Mouse (Mus musculus): ENCODE measurements at regions not wholly inside any gene's neighbourhood (a gene's known extent, or its start where the extent isn't known, plus 50 kb on each side); places are given as distances from the start of the nearest gene placed in this dataset.

DNA sequence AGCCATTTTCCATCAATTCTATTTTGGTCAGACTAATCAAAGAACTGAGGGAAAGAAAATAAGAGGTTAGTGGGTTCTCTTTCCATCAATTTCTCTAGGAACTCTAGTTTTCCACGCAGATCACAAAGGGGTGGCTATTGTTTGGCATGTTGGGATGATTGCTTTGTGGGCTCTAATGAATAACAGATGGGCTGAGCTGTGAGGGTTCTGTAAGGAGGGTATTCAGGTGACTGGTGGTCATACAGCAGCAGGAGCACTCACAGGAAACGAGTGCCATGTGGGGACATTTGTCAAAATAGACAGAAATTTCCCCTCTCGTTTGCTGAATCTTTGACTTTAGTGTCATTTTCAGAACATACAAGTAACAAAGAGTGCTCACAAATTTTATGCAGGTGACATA is 134.9 kb upstream of the Brinp3 start:
- no peak for TF ChIP-seq CTCF (IDR thresholded peaks at IDR 0.05)

DNA sequence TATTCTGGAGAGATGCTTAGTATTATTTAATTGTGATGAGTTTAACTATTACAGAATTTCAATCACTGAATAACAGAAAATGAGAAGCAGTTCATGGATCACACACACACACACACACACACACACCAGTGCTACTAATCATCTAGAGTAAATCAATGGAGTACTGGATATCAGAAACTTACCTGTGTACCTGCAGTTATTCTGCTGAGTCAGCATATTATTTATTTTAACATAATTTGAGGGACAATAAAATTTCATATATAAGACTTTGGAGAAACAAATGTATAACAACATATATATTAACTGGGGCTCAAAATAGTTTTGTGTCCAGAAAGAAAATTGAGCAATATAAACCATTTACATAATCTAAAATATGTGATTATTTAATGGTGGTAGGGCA is 134.4 kb upstream of the Brinp3 start:
- H3K4me3 ChIP-seq (ENCODE audit: low read depth, low read length) = no peak overlapping the region
- H3K36me3 ChIP-seq (ENCODE audit: insufficient read depth, low read length) = no peaks in the 10 kb centered on the region
- ATAC-seq (ENCODE audit: low FRiP score) (no peak), DNase-seq (ENCODE audit: low spot score) (no peak)
- TF ChIP-seq CTCF (IDR thresholded peaks at IDR 0.05) = no peak
- no peak overlapping the region for H3K9ac ChIP-seq (replicated peaks; ENCODE audit: low read length, poor library complexity, severe bottlenecking)
- no peaks in the 10 kb centered on the region for H3K4me1 ChIP-seq (ENCODE audit: insufficient read depth, low read length)
- no peak overlapping the region for H3K27ac ChIP-seq (ENCODE audit: low read depth, low read length)
- no peaks in the 10 kb centered on the region for H3K27me3 ChIP-seq (ENCODE audit: insufficient read depth, low read length)
- H3K4me2 ChIP-seq (ENCODE audit: low read depth, low read length, poor library complexity, severe bottlenecking) = no peak overlapping the region
- H3K9me3 ChIP-seq (ENCODE audit: low read length) = no peaks in the 10 kb centered on the region

More for the DNA sequence above, 134.9 kb upstream of the Brinp3 start:
- no peaks in the 10 kb centered on the region for H3K4me1 ChIP-seq (ENCODE audit: insufficient read depth, low read length)
- DNase-seq (ENCODE audit: low spot score) (no peak), ATAC-seq (ENCODE audit: low FRiP score) (no peak)
- no peaks in the 10 kb centered on the region for H3K9me3 ChIP-seq (ENCODE audit: low read length)
- no peak overlapping the region for H3K4me2 ChIP-seq (ENCODE audit: low read depth, low read length, poor library complexity, severe bottlenecking)
- no peaks in the 10 kb centered on the region for H3K27me3 ChIP-seq (ENCODE audit: insufficient read depth, low read length)
- H3K27ac ChIP-seq (ENCODE audit: low read depth, low read length) = no peak overlapping the region
- H3K4me3 ChIP-seq (ENCODE audit: low read depth, low read length) = no peak overlapping the region
- H3K36me3 ChIP-seq (ENCODE audit: insufficient read depth, low read length) = no peaks in the 10 kb centered on the region
- H3K9ac ChIP-seq (replicated peaks; ENCODE audit: low read length, poor library complexity, severe bottlenecking) = no peak overlapping the region
- 61% methylated on average over 3 of the region's 3 CpGs for WGBS

DNA sequence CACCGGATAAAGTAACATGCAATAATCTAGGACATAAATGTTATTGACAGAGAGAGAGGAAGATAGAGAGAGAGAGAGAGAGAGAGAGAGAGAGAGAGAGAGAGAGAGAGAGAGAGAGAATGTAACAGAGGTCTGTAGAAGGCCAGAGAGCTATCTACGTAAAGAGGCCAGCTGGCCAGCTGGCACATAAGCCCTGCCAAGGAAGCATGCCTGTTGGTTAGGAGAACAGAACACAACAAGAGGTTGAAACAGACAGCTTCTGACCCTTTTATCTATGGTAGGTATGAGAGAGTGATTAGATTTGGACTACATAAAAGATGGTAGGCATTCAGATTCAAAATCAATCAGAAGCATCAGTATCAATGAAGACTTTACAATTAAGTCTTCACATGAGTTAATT is 130.8 kb upstream of the Brinp3 start:
- H3K36me3 ChIP-seq (ENCODE audit: insufficient read depth, low read length) = no peaks in the 10 kb centered on the region
- H3K4me3 ChIP-seq (ENCODE audit: low read depth, low read length) = no peak overlapping the region
- no peaks in the 10 kb centered on the region for H3K27me3 ChIP-seq (ENCODE audit: insufficient read depth, low read length)
- no peaks in the 10 kb centered on the region for H3K4me1 ChIP-seq (ENCODE audit: insufficient read depth, low read length)
- no peak overlapping the region for H3K9ac ChIP-seq (replicated peaks; ENCODE audit: low read length, poor library complexity, severe bottlenecking)
- ATAC-seq (ENCODE audit: low FRiP score) = no peak
- no peak for TF ChIP-seq CTCF (IDR thresholded peaks at IDR 0.05)
- no peak overlapping the region for H3K27ac ChIP-seq (ENCODE audit: low read depth, low read length)
- 91% methylated on average over 2 of the region's 2 CpGs for WGBS
- H3K9me3 ChIP-seq (ENCODE audit: low read length) = no peaks in the 10 kb centered on the region
- H3K4me2 ChIP-seq (ENCODE audit: low read depth, low read length, poor library complexity, severe bottlenecking) = no peak overlapping the region
- no peak for DNase-seq (ENCODE audit: low spot score)

Measured in midbrain, postnatal 0 days (tissue).